Mouse (Mus musculus) c-Kit-negative CD71-positive TER-119-positive erythroid progenitor cells, embryonic 14.5 days (primary cell): ENCODE data around the gene Igsf6.

ENCODE experiments used
- DNase-seq: peaks from one replicate; pipeline ENCODE4 v3.0.0-alpha.2; 2013; ENCODE audit warnings: low read depth, low spot score

Igsf6 gene

DNA sequence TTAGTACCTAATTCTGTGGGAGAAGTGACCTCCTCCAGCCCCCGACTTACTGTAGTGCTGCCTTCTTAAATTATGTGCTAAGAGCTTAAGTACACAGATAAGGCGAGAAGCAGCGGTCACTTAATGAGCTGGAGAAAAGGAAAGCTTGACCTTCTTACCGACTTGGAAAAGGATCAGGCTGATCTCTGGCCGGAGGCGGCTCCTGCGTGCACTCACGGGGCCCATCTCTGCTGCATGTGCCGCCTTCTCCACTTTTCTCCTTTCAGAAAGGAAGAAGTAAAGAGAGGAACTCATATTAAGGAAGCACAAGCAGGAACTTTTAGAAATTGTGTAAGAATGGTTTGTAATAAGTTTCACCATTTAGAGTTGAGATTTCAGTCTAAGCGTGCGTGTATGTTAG, at the start of gene Igsf6:
TSS of gene Igsf6 (minus strand) at position 292 of the 400 bp plus-strand sequence.
- DNase-seq: no peak

GRCm38 (mm10) chr7:121120143-121120818, 45.9 kb upstream of the Igsf6 start:
- DNase-seq: peak; percentile 62

DNA sequence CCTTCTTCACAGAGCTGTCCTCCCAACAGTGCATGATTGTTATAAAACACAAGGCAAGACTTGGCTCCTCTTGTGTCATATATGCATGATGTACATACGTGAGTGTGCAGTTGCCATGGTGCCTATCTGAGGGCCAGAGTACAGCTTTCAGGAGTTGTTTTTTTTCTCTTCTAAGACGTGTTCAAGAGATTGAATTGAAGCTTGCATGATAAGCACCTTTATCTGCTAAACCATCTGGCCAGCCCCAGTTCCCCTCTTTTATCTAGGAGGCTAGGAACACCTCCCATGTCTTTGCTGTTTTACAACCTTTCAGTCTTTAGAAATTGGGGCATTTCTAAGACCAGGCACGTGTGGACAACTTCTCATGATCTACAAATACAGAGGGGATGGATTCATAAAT, 37.4 kb upstream of the Igsf6 start:
- DNase-seq: no peak

GRCm38 (mm10) chr7:121111321-121111720, 36.9 kb upstream of the Igsf6 start:
- DNase-seq: no peak

GRCm38 (mm10) chr7:121107851-121108250, 33.5 kb upstream of the Igsf6 start:
- no peak for DNase-seq

GRCm38 (mm10) chr7:121098614-121099389, 24.4 kb upstream of the Igsf6 start:
- no peak for DNase-seq

DNA sequence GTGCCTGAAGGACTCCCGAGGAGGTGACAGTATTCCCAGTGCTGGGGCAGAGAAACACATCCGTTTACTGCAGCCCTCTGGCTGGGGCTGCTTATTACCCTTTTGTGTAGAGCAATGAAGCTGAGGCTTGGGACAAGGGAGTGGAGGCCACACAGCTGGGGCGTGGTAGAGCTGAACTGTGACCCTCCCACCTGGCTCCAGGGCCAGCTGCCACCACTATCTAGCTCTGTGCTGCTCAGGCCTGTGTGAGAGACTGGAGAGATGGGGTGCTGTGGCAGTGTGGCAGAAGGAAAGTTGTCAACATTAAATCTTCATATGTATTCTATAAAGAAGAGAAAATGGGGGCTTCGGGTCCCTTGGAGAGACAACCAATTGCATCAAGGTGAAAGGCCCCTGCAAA, 18.7 kb upstream of the Igsf6 start:
- no peak for DNase-seq

- no peak for DNase-seq
Observed at GRCm38 (mm10) chr7:121090748-121091147, 16.4 kb upstream of the Igsf6 start.

DNA sequence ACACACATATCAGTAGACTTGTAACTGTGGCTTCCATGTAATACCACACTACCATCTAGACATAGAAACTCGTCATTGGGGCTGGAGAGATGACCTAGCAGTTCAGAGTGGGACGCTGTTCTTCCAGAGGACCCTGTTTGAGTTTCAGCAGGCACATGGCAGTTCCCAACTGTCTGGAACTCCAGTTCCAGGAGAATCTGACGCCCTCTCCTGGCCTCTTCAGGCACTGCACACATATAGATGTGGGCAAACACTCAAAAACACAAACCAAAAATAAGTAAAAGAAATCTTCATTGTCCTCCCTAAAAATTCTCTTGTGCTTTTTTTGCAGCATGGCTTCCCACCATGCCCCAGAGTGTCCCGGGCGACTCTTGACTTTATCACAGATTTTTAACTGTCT, 14.4 kb upstream of the Igsf6 start:
- DNase-seq: no peak

DNA sequence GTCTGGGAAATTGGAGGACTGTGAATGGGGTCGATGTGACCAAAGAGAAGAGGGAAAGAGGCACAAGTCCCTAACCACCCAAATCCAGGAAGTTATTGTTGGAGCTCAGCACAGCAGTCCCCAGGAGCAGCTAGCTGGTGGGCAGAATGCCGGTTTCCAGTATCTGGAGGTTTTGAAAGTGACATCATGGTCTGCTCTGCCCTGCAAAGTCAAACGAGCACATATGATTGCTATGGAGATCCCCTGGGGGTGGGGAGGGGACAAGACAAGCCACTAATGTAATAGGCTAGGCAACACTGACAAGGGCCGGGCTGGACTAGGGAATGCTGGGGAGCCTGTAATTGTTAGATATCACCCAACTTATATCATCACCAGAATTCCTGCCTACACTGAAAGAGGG, 11.1 kb upstream of the Igsf6 start:
- DNase-seq: no peak

DNA sequence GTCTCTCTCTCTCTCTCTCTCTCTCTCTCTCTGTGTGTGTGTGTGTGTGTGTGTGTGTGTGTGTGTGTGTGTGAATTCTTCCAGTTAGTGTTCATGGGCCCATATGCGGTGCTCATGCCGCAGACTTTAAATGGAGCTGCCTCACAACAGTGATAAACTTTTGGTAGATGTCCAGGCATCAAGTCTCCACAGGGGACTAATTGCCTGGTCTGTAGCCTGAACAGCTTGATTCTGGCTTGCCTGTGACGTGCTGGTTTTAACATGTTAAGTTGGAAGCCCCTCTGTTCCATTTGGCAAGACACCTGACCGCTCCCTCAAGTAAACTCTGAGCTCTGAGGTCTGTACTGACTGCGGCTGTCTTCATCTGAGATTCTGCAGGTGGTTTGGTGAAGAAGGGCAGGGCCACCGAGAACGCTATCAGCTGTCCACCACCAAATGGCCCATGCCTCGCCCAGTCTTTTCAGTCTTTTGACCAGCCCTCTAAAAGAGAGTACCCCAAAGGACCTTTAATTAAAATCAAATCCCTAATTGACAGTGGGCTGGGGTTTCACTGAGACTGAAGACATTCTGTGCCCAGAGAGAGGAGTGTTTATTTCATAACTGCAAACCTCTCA, 10.6 kb upstream of the Igsf6 start:
- no peak for DNase-seq

DNA sequence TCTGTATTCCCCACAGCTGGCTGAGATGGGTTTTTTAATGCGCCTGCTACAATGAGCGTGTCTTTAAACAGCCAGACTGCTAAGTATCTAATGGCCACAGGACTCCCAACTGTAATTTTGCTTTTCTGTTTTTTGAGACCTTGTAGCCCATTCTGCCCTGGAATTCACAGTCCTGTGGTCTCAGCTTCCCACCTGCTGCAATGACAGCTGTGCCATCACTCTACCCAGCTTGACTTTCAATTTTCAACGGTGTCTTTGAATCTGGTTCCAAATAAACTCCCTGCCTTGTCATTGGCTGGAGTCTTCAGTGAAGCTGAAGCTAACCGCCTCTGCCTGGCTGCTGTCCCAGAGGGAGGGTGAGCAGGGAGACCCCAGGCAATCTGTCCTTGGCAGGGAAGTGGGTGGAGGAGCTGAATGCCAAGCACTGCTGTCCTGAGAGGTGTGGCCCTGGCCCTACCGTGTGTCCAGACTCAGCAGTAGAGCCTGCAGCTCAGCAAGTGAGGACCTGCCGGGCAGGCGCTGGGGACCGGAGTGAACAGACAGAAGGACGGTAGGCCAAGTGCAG, 8.7 kb upstream of the Igsf6 start:
- no peak for DNase-seq

GRCm38 (mm10) chr7:121081816-121082215, 7.4 kb upstream of the Igsf6 start:
- no peak for DNase-seq

- DNase-seq: no peak
Observed at GRCm38 (mm10) chr7:121081350-121081749, 7.0 kb upstream of the Igsf6 start, which contains the start of gene Otoa. TSS of gene Otoa (plus strand) at chr7:121081650.

GRCm38 (mm10) chr7:121077829-121078228, 3.5 kb upstream of the Igsf6 start:
- DNase-seq: no peak

GRCm38 (mm10) chr7:121077311-121077710, 2.9 kb upstream of the Igsf6 start:
- DNase-seq: no peak

DNA sequence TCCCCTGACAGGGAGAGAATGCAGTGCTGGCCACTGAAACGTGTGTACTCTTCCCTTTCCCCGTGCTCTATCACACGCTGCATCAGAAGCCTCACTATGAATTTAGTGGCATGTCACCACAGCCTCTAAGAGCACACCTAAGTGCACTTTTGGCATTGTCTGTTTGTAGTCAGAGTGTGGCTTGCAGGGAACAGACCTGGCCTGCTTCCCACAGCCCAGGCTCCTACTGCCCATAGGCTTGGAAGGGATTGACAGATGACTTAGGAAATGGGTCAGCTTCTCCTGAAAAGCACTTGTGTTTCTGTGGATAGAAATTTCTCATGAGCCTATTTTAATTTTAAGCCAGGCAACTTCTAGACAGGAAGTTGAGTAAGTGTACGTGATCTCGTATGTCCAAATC, 1.0 kb upstream of the Igsf6 start:
- DNase-seq: no peak

DNA sequence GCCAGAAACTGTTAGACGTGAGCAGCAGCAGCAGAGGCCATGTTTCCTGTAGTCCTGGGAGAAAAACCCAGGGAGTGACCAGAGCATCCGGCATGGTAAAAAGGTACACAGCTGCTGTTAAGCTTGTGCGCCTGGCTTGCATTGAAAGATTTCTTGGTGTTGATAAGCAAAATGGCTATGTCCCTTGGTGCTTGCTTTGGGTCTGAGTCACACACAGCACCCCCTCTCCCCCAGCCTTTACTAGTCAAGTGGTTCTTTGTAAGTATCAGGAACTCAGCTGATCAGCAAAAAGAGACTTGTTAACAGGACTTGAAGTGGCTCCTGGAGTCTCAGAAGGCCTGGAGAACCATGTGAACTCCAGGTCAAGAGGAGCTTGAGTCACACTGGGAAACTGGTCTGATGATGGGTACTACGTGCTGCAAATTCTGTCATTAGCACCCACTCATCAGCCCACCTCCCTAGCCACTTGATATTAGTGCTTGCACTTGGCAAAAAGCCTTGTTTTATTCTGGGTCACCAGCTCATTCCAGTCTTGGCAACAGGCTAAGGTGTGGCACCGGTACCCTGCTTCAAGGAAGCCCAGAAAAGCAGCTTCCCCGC, 529 bp upstream of the Igsf6 start:
- no peak for DNase-seq

DNA sequence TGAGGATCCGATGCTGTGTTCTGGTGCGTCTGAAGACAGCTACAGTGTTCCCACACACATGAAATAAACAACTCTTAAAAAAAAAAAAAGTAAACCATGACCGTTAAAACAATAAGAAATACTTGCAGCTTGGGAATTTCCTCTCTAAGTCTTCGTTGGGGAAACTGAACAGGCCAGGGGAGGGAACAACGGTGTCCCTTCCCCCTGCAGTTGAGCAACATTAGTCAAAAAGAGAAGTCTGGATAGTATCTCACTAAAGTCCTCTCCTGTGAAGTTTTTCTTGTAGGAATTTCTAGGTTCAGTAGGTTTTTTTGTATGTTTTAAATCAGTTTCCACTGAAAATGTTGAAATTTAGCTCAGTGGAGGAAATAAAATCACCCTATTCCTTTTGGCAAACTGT, 1.9 kb downstream of the Igsf6 start:
- DNase-seq: no peak

GRCm38 (mm10) chr7:121071276-121071675, 3.1 kb downstream of the Igsf6 start:
- no peak for DNase-seq

- no peak for DNase-seq
Observed at GRCm38 (mm10) chr7:121064309-121064708, 10.1 kb downstream of the Igsf6 start.
